Mouse (Mus musculus): Measurements from ENCODE around the gene Gm973. TPM values are rescaled to one million over a fixed set of nuclear protein-coding genes. Genes with fewer than 3 reads are reported as not detected.

The Gm973 gene
- polyA plus RNA-seq, 1 experiment from 2014 or later, result 0.99 TPM

- WGBS, result 55% methylated on average over 7 of the region's 7 CpGs
- DNase-seq (ENCODE audit: low spot score), result no peak
- H3K4me2 ChIP-seq (ENCODE audit: low read depth, low read length, severe bottlenecking), result no peak overlapping the region
- ATAC-seq (replicated peaks; ENCODE audit: low FRiP score), result no peak
- H3K9ac ChIP-seq (ENCODE audit: low read length), result no peak overlapping the region
- H3K4me1 ChIP-seq (replicated peaks; ENCODE audit: control insufficient read depth, insufficient read depth, low read length), result no peaks in the 10 kb centered on the region
- no peak overlapping the region for H3K4me3 ChIP-seq (ENCODE audit: low read depth, low read length)
- no peaks in the 10 kb centered on the region for H3K9me3 ChIP-seq (ENCODE audit: control insufficient read depth, low read length)
- no peaks in the 10 kb centered on the region for H3K27me3 ChIP-seq (ENCODE audit: control insufficient read depth, insufficient read depth, low read length)
- H3K36me3 ChIP-seq (ENCODE audit: control insufficient read depth, insufficient read depth, low read length), result no peaks in the 10 kb centered on the region
- H3K27ac ChIP-seq (ENCODE audit: low read depth, low read length), result no peak overlapping the region
Observed at GRCm38 (mm10) chr1:59503659-59504301, 12.3 kb upstream of the Gm973 start.

GRCm38 (mm10) chr1:59504302-59504700 lies 11.8 kb upstream of the Gm973 start:
- no peak overlapping the region for H3K4me3 ChIP-seq (ENCODE audit: low read depth, low read length)
- H3K36me3 ChIP-seq (ENCODE audit: control insufficient read depth, insufficient read depth, low read length), result no peaks in the 10 kb centered on the region
- H3K27me3 ChIP-seq (ENCODE audit: control insufficient read depth, insufficient read depth, low read length), result no peaks in the 10 kb centered on the region
- no peak overlapping the region for H3K9ac ChIP-seq (ENCODE audit: low read length)
- 83% methylated on average over 2 of the region's 2 CpGs for WGBS
- ATAC-seq (replicated peaks; ENCODE audit: low FRiP score) (no peak), DNase-seq (ENCODE audit: low spot score) (no peak)
- H3K27ac ChIP-seq (ENCODE audit: low read depth, low read length), result no peak overlapping the region
- H3K4me1 ChIP-seq (replicated peaks; ENCODE audit: control insufficient read depth, insufficient read depth, low read length), result no peaks in the 10 kb centered on the region
- no peaks in the 10 kb centered on the region for H3K9me3 ChIP-seq (ENCODE audit: control insufficient read depth, low read length)
- no peak overlapping the region for H3K4me2 ChIP-seq (ENCODE audit: low read depth, low read length, severe bottlenecking)

- WGBS, result 36% methylated on average over 17 of the region's 17 CpGs
- DNase-seq (ENCODE audit: low spot score) (no peak), ATAC-seq (replicated peaks; ENCODE audit: low FRiP score) (no peak)
- Histone ChIP-seq H3K9me3 (ENCODE audit: control insufficient read depth, low read length) (no peaks in the 10 kb centered on the region), H3K36me3 (ENCODE audit: control insufficient read depth, insufficient read depth, low read length) (no peaks in the 10 kb centered on the region), H3K4me2 (ENCODE audit: low read depth, low read length, severe bottlenecking) (no peak overlapping the region), H3K27ac (ENCODE audit: low read depth, low read length) (no peak overlapping the region), H3K4me3 (ENCODE audit: low read depth, low read length) (no peak overlapping the region), H3K27me3 (ENCODE audit: control insufficient read depth, insufficient read depth, low read length) (no peaks in the 10 kb centered on the region), H3K9ac (ENCODE audit: low read length) (no peak overlapping the region), H3K4me1 (replicated peaks; ENCODE audit: control insufficient read depth, insufficient read depth, low read length) (no peaks in the 10 kb centered on the region; the same call in 1 of the 2 replicates)
Observed at GRCm38 (mm10) chr1:59508463-59509139, 7.5 kb upstream of the Gm973 start.

- Histone ChIP-seq H3K9ac (ENCODE audit: low read length) (no peak overlapping the region), H3K36me3 (ENCODE audit: control insufficient read depth, insufficient read depth, low read length) (no peaks in the 10 kb centered on the region)
- WGBS, result 55% methylated on average over 9 of the region's 9 CpGs
Observed at GRCm38 (mm10) chr1:59511566-59512270, 4.3 kb upstream of the Gm973 start.

GRCm38 (mm10) chr1:59520226-59520837 lies 4.3 kb downstream of the Gm973 start:
- 50% methylated on average over 11 of the region's 11 CpGs for WGBS
- H3K9me3 ChIP-seq (ENCODE audit: control insufficient read depth, low read length), result no peaks in the 10 kb centered on the region
- no peaks in the 10 kb centered on the region for H3K27me3 ChIP-seq (ENCODE audit: control insufficient read depth, insufficient read depth, low read length)
- H3K27ac ChIP-seq (ENCODE audit: low read depth, low read length), result no peak overlapping the region
- no peaks in the 10 kb centered on the region for H3K36me3 ChIP-seq (ENCODE audit: control insufficient read depth, insufficient read depth, low read length)
- H3K4me3 ChIP-seq (ENCODE audit: low read depth, low read length), result no peak overlapping the region
- ATAC-seq (replicated peaks; ENCODE audit: low FRiP score), result no peak
- DNase-seq (ENCODE audit: low spot score), result no peak
- H3K4me2 ChIP-seq (ENCODE audit: low read depth, low read length, severe bottlenecking), result no peak overlapping the region
- H3K4me1 ChIP-seq (replicated peaks; ENCODE audit: control insufficient read depth, insufficient read depth, low read length), result peaks cover 23% of the 10 kb centered on the region
- no peak overlapping the region for H3K9ac ChIP-seq (ENCODE audit: low read length)

More at GRCm38 (mm10) chr1:59511566-59512270, 4.3 kb upstream of the Gm973 start:
- no peaks in the 10 kb centered on the region for H3K9me3 ChIP-seq (ENCODE audit: control insufficient read depth, low read length)
- H3K27ac ChIP-seq (ENCODE audit: low read depth, low read length), result no peak overlapping the region
- H3K4me1 ChIP-seq (replicated peaks; ENCODE audit: control insufficient read depth, insufficient read depth, low read length), result peaks cover 6% of the 10 kb centered on the region
- no peaks in the 10 kb centered on the region for H3K27me3 ChIP-seq (ENCODE audit: control insufficient read depth, insufficient read depth, low read length)
- no peak overlapping the region for H3K4me2 ChIP-seq (ENCODE audit: low read depth, low read length, severe bottlenecking)
- no peak overlapping the region for H3K4me3 ChIP-seq (ENCODE audit: low read depth, low read length)
- DNase-seq (ENCODE audit: low spot score), result no peak
- ATAC-seq (replicated peaks; ENCODE audit: low FRiP score), result no peak

- no peaks in the 10 kb centered on the region for H3K27me3 ChIP-seq (ENCODE audit: control insufficient read depth, insufficient read depth, low read length)
- H3K9ac ChIP-seq (ENCODE audit: low read length), result no peak overlapping the region
- H3K36me3 ChIP-seq (ENCODE audit: control insufficient read depth, insufficient read depth, low read length), result no peaks in the 10 kb centered on the region
- 40% methylated on average over 1 of the region's 1 CpGs for WGBS
- H3K27ac ChIP-seq (ENCODE audit: low read depth, low read length), result no peak overlapping the region
- DNase-seq (ENCODE audit: low spot score) (no peak), ATAC-seq (replicated peaks; ENCODE audit: low FRiP score) (no peak)
- peaks cover 12% of the 10 kb centered on the region; the same call in 1 of the 2 replicates for H3K4me1 ChIP-seq (replicated peaks; ENCODE audit: control insufficient read depth, insufficient read depth, low read length)
- no peak overlapping the region for H3K4me2 ChIP-seq (ENCODE audit: low read depth, low read length, severe bottlenecking)
- no peak overlapping the region for H3K4me3 ChIP-seq (ENCODE audit: low read depth, low read length)
- no peaks in the 10 kb centered on the region for H3K9me3 ChIP-seq (ENCODE audit: control insufficient read depth, low read length)
Observed at GRCm38 (mm10) chr1:59522456-59522855, 6.4 kb downstream of the Gm973 start.

GRCm38 (mm10) chr1:59523378-59523958 lies 7.4 kb downstream of the Gm973 start:
- no peaks in the 10 kb centered on the region for H3K36me3 ChIP-seq (ENCODE audit: control insufficient read depth, insufficient read depth, low read length)
- no peak overlapping the region for H3K27ac ChIP-seq (ENCODE audit: low read depth, low read length)
- no peak overlapping the region for H3K9ac ChIP-seq (ENCODE audit: low read length)
- peaks cover 12% of the 10 kb centered on the region; the same call in 1 of the 2 replicates for H3K4me1 ChIP-seq (replicated peaks; ENCODE audit: control insufficient read depth, insufficient read depth, low read length)
- no peaks in the 10 kb centered on the region for H3K27me3 ChIP-seq (ENCODE audit: control insufficient read depth, insufficient read depth, low read length)
- no peak overlapping the region for H3K4me2 ChIP-seq (ENCODE audit: low read depth, low read length, severe bottlenecking)
- DNase-seq (ENCODE audit: low spot score) (no peak), ATAC-seq (replicated peaks; ENCODE audit: low FRiP score) (no peak)
- no peak overlapping the region for H3K4me3 ChIP-seq (ENCODE audit: low read depth, low read length)
- 43% methylated on average over 5 of the region's 5 CpGs for WGBS
- H3K9me3 ChIP-seq (ENCODE audit: control insufficient read depth, low read length), result no peaks in the 10 kb centered on the region

GRCm38 (mm10) chr1:59524071-59524470 lies 8.0 kb downstream of the Gm973 start:
- H3K9ac ChIP-seq (ENCODE audit: low read length), result no peak overlapping the region
- no peak overlapping the region for H3K4me3 ChIP-seq (ENCODE audit: low read depth, low read length)
- DNase-seq (ENCODE audit: low spot score), result no peak
- no peak overlapping the region for H3K4me2 ChIP-seq (ENCODE audit: low read depth, low read length, severe bottlenecking)
- H3K27me3 ChIP-seq (ENCODE audit: control insufficient read depth, insufficient read depth, low read length), result no peaks in the 10 kb centered on the region
- no peaks in the 10 kb centered on the region for H3K36me3 ChIP-seq (ENCODE audit: control insufficient read depth, insufficient read depth, low read length)
- H3K9me3 ChIP-seq (ENCODE audit: control insufficient read depth, low read length), result no peaks in the 10 kb centered on the region
- H3K27ac ChIP-seq (ENCODE audit: low read depth, low read length), result no peak overlapping the region
- peak; percentile 46; the same call in 1 of the 2 replicates for ATAC-seq (replicated peaks; ENCODE audit: low FRiP score)
- 47% methylated on average over 2 of the region's 2 CpGs for WGBS
- H3K4me1 ChIP-seq (replicated peaks; ENCODE audit: control insufficient read depth, insufficient read depth, low read length), result peaks cover 10% of the 10 kb centered on the region; the same call in 1 of the 2 replicates

Measured in forebrain, embryonic 11.5 days (tissue).